Mouse (Mus musculus) layer of hippocampus, postnatal 10 days (tissue): ENCODE measurements at regions not wholly inside any gene's neighbourhood (a gene's known extent, or its start where the extent isn't known, plus 50 kb on each side); places are given as distances from the start of the nearest gene placed in this dataset.

Source experiments
- DNase-seq, 2 experiments: peaks; one replicate each; pipeline ENCODE4 v3.0.0; 2021; ENCODE audit warnings: low spot score in 2 of 2

DNA sequence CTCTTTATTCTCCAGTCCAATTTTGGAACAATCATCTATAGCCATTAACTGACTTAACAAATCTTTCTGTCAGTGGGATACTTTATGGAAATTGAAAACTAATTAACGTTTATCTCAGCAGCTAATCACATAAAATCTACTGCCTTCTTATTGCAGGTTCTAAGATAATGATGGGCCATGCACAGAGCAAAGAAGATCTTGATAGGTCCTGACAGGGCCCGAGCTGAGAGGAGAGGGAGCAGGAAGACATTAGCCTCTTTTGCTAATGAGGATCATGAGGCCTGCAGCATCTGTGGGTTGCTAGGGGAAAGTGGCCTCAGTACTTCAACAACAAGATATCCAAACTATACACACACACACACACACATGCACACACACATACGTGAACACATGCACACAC, 318.4 kb downstream of the Lmx1a start:
- no peak for DNase-seq

DNA sequence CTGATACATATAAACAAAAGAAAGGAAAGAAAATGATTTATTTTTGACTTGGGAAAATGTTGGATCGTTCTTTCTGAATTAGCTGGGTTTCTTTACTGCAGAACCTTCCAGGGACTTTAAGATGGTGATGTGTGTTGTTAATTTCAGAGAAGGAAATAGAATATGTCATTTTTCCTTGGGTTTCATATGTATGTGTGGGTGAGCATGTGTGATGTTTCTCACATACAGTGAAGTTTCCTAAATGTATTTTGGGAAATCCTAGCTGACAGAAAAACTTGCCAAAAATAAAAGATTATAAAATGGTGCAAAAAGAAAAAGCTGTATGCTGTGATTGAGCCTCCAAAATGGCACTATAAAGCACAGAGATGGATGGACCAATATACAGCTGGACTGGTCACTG, 319.2 kb downstream of the Lmx1a start:
- DNase-seq, result no peak

DNA sequence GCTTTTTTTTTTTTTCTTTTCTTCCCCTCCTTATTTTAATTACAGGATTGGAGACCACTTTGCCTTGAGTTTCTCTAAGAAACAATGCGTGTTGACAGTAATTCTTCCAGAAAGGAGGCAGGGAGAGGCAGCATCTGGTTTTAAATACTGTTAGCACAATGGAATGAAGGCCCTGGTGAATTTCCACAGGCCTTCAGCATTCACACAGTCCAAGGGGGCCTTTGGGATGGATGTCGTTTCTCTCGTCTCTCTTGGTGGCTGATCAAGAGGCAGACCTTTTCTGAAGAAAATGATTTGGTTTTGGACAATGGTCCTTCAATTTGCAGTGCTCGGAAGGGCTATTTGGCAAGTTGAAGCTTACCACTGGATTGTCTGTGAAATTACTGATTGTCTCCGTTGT, 321.4 kb downstream of the Lmx1a start:
- no peak for DNase-seq

DNA sequence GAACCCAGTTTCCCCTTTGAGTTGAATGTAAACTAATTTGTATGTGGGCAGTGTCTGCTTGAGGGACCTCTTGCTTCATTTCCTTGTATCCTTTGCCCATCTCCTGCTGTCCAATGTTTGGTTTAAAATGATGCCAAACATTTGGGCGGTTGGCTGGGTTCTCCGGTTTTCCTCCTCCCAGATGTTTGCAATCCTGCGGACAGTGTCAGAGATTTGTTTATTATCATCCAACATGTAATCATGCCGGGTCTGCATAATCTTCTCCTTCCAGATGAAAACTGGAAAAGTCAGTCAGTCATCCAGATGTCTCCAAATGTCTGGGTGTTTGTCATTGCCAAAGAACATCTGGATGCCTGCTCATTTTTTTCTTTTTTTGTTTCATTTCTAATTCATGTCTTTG, 323.0 kb downstream of the Lmx1a start:
- DNase-seq, result no peak

DNA sequence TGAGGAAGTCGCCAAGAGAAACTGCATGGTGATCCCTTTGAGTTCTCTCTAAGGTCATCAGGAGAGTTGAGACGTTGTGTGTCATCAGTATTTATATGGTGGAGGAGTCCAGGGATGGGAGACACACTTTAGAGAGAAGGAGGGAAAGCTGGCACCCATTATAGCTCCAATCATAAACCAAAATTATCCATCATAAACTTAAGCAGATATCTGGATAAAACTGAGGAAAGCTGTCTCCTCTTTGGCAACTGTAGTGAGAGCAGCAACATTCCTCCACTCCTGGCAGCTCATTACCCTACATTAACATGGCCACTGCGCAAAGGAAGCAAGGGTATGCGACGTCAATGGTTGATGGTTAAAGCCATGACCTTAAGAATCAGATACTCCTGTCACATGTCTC, 323.6 kb downstream of the Lmx1a start:
- no peak for DNase-seq

DNA sequence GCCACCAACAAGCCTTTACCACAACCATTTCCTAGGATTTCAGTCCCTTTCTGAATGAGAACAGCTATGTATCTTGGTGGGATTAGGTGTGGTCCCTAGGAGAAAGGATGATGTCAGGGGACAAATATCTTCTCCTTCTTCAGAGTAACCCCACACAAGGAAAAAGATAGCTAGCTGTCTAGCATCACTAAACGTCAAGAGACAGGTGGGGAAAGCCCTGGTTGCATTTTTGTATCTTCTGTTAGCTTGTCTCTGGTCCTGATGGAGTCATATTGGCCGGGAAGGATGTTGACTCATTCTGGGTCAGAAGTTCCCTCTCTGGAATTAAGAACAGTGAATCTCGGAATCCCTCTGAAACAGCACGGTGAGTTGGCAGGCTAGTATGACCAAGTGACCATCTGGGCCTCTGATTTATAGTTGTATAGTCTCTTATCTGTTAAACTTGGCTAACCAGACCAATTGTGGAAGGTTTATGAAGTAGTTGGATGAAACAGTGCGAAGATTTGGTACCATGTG, 327.4 kb downstream of the Lmx1a start:
- DNase-seq, result no peak

DNA sequence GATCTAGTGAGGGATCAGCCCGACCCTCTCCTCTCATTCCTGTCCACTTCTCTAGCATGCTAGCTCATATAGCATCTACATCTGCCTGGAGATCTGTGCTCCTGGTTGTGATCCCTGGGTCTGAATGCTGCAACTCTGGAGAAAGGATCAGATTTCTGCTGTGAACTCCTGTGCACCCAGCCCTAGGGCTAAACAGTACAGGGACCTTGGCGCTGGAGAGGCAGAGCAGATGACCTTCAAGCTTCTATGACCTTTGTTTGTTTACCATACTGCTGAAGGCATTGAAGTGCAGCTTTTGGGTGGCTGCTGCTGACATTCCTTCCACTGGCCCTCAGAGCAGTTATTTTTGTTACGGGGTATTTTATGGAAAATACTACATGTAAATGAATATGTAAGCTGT, 337.4 kb downstream of the Lmx1a start:
- DNase-seq, result no peak

DNA sequence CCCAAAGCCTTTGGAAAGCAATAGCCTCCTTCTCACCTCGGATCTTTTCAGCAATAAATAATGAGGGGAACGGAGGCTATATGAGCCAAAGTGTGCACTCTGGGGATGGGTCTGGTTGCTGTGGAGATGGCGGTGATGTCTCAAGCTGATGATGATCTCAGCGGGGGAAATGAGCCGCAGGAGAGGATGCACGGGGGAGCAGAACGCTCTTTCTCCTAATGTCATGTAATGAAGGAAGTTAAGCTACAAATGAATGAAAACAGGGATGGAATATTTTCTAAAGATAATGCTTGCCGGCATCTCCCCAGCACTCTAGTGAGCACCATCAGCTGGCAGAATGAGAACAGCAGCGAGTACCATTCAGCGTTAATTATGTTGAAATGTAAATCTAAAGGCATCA, 355.7 kb downstream of the Lmx1a start:
- peak; percentile 17 to 36 for DNase-seq

DNA sequence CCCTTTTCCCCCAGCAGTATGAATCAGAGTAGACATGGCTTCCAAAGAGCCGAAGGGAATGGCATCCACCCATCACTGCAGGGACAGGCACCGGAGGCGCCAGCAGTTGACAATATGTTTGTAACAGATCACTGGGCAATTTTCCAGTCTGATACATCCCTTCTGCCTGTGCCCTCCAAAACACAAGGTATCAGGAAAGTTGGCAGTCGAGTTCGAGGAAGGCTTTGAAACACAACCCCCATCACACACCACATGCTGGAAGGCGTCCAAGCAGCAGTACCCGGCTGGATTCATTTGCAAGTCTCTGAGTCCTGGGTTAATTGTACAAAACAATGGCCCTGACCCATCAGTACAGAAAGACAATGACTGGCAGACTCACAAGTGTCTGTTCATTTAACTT, 357.3 kb downstream of the Lmx1a start:
- DNase-seq, result peak; percentile 68 to 75

DNA sequence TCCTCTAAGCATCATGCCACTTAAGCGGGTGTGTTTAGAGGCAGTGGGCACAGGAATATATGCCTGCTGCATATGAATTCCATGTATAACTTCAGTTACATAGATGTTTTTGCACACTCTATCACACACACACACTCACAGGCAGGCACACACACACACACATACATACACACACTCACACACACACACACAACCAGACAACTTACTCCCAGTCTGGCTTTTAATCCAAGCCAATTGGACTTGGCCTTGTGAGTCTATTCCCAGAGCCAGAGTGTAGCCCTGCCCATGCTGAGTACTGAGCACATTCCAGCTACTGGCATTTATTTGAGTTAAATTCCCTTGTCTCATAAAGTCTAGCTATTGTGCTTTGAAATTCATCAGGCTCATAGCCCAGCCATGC, 357.7 kb downstream of the Lmx1a start:
- peak in 1 of 2 experiments; percentile 16 for DNase-seq

DNA sequence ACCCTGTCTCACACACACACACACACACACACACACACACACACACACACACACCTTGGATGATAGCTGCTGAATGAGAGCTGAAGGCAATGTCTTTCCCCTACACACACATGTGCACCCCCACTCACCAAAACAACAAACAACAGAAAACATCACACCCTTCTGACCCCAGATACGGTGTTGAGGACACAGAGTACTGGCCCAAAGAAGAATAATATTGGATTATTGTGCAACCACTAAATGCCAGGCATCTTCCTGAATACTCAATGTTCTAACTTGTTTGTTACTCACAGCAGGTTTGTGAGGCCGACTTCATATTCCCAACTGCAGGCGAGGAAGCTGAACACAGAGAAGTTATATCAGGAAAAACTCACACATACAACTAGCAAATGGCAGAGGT, 360.9 kb downstream of the Lmx1a start:
- DNase-seq, result no peak

DNA sequence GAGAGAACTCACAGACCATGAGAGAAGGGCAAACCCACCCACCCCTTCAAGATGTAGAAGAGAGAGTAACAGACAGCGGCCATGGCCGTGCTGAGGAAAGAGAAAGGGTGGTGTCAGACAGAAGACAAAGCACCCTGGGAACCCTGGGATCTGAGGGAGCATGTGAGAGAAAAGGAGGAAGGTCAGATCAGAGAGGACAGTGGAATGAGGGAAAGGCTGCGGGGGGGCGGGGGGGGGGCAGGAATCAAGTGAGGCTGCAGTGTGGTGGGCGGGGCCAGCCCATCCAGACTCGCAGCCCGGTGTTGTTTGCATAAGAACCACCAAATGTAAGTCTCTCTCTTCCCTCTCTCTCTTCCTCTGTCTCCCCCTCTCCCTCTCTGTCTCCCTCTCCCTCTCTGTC, 367.4 kb downstream of the Lmx1a start:
- no peak for DNase-seq

DNA sequence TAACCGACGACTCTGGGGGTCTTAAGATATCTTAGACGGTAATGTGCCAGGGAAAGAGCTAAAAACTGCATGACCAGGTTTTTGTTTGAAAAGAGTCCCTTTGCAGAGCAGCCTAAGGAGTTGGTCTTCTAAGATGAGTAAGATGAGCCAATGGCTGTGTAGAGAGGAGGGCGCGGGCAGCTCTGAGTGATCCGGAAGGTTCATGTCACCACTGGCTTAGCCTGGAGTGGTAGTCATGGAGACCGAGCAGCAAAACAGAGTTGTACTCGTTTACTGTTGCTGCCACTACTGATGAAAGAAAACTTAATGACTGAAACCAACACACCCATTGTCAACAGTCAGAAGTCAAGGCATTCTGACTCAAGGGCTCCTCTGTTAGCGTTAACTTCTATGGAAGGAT, 368.4 kb downstream of the Lmx1a start:
- DNase-seq, result no peak

DNA sequence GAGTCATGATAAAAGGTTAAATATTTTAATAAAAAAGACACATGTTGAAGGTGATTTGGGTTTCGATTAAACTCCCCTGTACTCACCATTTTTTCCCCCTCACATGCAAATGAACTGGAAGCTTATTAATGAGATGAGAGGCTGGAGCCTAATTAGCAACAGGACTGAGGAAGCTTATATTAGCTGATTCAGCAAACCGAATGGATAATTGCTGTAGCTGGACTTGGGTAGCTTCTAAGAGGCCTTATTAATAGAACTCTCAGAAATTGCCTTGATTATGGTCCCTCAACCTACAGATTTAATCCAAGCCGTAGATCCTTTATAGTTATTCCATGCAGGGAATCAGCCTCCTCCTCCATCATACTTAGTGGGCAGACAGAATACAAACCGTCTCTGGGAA, 369.7 kb downstream of the Lmx1a start:
- no peak for DNase-seq

DNA sequence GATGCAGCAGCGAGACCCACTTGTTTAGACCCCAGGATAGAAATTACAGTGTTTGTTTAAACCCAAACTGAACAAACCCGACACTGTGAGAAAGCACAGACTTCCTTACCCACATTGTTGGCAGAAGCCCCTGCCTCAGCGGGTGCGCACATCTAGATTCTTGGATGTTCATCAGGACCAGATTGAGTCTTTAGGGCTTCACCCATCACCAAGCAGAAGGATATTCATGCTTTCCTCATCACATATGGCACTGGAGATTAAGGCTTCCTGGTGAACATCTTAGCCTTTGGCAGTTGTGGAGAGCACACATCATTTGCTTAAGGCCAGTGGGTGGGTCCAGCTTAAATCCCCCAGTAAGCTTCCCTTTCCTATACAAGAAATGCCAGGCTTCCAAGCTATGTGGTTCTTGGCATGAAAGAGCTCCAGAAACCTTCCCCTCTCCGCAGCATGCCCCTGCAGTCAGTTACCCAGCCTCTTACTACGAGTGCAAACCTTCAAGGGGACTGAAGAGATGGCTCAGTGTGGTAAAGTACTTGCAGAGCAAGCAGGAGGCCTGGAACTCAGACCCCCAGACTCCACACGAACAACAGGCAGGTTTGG, 367.9 kb downstream of the Pbx1 start:
- no peak for DNase-seq

DNA sequence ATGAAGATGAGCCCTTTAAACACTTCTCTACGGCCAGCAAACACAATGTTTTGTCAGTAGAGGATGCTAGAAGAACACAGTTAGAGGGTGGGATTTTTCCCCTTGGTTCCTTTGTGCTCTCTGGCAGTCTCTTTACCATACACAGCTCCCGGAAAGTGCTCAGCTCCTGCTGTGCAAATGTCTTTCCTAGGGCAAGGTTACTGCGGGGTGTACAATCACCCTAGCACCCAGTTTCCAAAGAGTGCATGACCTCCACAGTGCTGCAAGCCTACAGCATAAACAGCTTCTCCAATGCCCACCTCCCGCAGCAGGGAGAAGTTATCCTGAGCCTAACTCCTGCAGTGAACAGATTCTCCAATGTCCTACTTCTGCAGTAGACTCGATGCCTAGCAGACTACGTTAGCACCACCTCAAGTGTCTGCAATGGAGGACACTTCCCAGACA, 366.4 kb downstream of the Pbx1 start:
- no peak for DNase-seq

DNA sequence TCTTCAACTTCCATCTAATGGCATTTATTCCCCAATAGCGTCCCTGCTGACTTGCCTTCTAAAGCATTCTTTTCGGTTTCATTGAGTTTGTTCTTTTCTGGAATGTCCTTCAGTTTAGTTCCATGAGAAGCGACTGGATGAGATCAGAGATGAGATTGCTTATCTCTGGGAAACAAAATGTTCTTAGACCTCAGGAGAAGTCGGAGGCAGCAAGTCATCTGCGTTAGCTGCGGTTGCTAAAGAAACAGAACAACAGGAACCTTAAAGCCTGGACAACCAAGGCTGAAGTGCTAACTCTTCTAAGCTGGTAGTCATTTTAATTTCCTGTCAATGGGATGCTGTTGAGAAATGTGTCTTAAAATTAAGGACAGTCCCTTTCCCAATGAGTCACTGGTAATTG, 365.3 kb downstream of the Pbx1 start:
- no peak for DNase-seq

DNA sequence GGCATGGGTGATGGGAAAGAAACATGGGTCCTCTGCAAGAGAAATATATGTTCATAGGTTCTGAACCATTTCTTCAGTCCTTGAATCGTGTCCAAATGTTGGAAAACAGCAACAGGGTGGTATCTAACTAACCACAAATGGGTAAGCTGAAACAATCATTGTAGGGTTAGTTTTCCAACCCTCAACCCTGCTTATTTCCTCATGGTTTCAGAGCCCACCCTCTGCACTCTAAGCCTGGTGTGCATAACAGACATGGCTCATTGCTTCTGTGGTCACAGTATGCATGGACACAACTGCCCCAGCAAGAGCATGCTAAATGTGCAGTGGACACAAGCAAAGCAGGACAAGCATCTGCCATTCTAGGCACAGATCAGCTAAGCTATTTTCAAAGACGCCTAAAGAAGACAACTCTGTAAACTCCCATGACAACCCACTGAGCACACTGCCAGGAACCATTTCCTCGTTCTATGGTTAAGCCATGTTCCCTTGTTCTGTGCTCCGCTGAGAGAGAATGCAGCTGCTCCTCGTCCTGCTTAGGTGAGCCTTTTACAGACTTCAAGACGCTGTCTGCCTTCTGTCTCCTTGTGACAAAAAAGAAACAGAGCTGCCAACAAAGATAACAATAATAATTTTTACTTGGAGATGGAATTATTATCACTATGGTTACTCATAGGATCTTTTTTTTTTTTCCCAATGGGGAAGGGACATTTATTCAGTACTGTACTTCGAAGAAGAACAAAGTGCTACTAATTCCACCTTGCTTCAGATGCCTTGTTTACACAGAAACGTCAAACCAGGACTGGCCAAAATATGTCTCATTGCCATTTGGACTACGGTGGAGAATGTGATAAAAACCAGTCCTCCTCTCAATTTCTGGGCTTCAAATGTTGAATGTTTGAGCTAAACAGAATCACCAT, 363.8 kb downstream of the Pbx1 start:
- DNase-seq, result no peak

DNA sequence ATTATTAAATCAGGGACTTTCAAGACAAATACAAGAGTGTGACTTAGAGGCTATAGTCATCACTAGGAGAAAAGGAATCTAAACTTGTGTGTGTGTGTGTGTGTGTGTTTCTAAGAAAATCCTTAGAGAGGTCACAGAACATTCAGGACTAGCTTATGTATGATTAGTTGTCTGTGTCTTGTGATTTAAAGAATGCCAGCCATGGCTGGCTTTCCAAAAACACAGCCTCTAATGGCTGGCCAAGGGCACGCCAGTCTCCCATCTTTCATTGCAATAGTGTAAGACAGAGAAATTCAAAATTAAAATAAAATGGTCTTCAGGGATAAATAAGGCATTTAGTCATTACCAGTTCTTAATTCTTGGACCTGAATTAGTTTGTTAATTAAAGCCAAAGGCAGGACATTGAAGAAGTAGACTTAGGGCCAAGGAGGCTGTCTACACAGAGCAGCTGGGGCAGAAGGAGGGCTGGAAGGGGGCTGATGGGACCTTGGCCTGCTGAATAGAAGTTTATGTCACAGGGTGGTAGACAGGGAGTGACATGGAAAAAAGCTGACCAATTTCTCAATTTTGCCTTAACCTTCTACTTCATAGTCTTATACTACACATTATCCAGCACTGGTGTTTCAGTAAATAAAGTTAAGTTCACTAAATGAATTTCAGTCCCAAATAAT, 363.0 kb downstream of the Pbx1 start:
- DNase-seq, result no peak
